Mouse (Mus musculus): ENCODE data around the gene Cadm1.
A peak's percentile ranks its signal among the peaks of the same experiment; 100 is the strongest.

The Cadm1 gene

DNA sequence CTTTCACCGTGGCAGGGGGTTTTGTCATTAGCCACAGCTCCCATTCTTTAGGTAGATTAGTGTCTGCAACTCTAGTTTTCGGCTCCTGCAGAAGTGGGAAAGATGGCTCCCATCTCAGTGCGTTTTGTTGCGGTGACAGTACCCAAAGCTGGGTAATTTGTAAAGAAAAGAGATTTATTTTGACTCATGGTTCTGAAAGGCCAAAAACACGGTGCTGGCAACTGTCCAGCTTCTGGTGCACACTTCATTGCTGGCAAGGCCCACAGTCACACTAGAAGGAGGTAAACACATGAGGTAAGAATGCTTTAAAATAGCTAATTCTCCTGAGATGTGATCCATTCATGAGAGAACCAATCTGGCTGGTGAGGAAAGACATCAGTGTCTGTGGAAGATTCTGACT, 18.9 kb downstream of the Cadm1 start:
- DNase-seq (ENCODE audit: low read depth, low spot score), result no peak

DNA sequence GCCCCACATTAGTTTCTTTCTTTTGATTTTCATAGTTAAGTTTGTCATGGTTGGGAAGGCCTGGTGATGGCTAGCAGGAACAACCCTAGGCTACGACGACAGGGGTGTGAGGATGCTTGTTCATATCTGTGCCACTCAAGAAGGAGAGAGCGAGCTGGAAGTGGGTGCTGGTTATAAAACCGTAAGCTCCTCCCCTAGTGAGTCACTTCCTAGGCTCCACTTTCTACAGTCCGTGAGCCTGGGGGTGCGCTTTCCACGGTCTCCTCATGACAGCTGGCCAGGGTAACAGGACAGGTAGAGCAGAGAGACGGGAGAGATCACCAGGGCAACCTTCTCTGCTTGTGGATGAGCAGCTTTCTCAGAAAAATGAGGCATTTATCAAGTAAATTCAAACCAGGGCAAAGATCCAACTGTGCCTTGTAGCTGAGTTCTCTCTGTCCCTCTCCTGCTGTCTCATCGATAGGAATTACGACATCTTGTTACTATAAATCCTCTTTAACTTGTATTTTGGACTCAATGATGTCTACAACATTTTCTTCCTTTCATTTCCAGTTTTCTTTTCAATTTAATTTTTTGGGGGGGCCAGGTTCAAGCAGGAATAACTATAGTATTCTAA, 23.1 kb downstream of the Cadm1 start:
- DNase-seq (ENCODE audit: low read depth, low spot score), result no peak

DNA sequence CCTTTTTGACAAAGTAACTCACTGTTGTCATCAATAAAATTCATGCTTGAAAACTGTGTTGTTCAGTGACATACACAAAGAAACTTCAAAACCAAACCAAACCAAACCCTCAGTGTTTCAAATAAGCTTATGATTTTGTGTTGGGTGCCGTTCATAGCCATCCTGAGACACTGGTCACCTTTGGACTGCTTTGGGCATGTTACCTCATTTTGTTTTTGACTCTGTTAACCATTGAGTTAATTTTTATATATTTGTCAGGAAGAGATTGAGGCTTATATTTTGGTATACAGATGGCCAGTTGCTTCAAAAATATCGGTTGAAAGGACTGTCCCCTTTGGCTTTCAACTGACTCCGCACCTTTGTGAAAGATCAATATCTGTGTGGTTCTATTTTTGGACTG, 30.8 kb downstream of the Cadm1 start:
- DNase-seq (ENCODE audit: low read depth, low spot score), result no peak

DNA sequence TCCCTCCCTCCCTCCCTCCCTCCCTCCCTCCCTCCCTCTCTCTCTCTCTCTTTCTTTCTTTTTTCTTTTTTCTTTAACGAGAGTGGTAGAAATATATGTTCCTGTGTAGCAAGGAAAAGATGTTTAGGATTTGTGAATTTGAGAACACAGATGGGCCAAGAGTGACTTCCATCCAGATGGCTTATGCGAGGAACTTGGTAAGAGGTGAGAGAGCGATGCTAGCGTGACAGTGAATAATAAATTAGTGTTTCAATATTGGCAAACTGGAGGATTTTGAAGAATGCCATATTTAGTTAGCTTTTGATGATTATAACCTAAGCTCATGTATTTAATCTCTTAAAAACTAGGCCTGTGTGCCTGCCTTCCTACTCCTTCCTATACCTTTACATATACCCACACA, 31.6 kb downstream of the Cadm1 start:
- DNase-seq (ENCODE audit: low read depth, low spot score), result no peak

DNA sequence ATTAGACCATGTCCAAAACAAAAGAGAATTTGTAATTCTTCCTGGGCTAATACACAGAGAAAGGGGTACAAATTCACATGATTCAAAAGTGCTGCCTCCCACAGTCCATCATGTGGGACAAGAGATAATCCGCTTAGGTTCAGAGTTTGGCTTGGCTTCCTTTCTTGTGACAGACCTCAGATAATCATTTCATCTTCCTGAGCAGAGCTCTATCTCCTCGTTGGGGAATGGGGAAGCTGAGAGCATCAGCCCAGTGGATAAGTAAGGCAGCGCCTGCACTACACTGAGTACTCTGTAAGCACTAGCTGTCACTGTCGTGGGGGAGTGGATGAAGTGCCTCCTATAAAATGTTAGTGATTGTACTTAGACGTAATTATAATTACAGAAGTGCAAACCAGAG, 35.1 kb downstream of the Cadm1 start:
- DNase-seq (ENCODE audit: low read depth, low spot score), result peak; percentile 32

DNA sequence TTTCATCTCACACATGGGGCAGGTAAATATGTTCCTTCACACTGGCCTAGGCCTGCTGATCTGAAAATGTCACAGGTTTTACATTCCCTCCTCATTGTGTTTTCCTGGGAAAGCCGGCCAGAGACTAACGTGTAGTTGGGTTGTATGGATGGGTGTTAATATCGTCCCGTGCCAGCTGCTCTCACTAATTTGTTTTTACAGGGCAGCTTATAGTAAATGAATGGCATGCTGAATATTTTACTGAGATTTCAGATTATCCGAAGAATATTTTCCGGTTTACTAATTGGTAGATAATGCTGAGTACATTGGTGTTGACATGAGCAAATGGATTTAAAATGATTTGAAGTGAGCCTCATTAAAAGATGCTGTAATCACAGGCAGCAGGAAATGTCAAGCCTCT, 37.9 kb downstream of the Cadm1 start:
- DNase-seq (ENCODE audit: low read depth, low spot score), result no peak

DNA sequence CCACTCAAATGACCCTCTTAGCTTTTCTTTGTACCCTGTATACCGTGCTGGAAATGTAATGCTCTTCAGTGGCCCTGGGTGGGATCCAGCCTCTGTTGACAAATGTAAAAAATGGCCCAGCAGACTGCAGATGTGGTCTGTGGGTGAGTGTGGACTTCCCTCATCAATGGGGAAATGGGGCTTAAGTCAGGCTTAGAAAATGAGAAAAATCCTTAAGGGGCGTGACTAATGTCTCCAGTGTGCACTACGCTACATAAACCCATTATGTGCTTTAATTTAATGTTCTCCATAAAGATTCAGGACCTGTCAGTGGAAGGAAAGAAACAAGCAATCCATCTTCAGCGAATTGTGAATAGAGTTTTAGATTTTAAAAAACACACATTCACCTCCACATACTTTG, 40.2 kb downstream of the Cadm1 start:
- no peak for DNase-seq (ENCODE audit: low read depth, low spot score)

DNA sequence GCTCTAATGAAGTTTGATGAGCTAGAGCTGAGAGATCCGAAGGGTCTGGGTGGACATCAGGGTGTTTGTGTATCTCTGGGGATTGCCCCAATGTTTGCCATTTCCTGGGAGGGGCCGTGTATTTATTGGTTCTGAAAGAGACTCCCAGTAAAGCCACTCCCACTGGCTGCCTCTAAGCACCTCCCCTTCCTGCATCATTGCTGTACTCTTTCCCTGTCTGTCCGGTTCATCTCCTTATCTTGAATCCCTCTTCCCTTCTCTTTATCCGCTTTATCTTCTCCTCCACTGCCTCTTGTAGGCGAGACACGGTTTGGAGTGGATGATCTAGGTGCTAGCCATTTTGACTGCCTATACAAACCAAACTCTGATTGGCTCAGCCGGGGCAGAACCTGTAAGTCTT, 41.5 kb downstream of the Cadm1 start:
- DNase-seq (ENCODE audit: low read depth, low spot score), result no peak

DNA sequence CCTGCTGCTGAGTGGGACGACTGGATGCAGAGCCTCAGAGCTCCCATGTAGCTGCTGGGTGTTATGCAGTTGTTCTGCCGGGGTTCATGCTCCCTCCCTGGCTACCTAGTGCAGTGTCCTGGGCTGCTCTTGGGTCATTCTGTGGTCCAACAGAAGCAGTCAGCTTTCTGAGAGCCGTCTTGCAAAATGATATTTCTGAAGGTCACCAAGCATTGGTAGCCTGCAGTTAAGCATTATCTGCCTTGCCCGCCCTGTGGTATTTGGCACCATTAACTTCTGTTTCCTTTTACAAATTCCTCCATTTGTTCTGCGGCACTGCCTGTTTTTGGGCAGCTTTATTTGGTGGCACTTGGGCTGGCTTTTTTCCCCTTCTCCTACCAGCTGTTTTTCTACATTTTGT, 42.2 kb downstream of the Cadm1 start:
- DNase-seq (ENCODE audit: low read depth, low spot score), result no peak

DNA sequence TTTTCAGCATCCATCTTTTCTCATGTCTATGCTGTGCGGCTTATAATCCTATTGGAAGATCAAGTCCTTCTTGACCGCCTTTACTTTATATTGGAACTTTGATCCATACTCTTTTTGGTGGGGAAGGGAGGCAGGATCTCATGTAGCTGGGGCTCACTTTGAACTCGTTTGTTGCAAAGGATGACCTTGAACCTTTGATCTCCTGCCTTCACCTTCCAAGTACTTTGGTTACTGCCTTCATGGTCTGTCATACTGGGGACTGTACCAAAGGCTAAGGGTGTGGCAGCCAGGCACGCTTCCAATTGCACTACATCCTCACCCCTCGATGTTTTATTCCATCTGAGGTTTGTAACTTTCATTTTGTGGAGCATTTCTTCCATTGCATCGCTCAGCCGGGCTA, 43.5 kb downstream of the Cadm1 start:
- DNase-seq (ENCODE audit: low read depth, low spot score), result no peak

DNA sequence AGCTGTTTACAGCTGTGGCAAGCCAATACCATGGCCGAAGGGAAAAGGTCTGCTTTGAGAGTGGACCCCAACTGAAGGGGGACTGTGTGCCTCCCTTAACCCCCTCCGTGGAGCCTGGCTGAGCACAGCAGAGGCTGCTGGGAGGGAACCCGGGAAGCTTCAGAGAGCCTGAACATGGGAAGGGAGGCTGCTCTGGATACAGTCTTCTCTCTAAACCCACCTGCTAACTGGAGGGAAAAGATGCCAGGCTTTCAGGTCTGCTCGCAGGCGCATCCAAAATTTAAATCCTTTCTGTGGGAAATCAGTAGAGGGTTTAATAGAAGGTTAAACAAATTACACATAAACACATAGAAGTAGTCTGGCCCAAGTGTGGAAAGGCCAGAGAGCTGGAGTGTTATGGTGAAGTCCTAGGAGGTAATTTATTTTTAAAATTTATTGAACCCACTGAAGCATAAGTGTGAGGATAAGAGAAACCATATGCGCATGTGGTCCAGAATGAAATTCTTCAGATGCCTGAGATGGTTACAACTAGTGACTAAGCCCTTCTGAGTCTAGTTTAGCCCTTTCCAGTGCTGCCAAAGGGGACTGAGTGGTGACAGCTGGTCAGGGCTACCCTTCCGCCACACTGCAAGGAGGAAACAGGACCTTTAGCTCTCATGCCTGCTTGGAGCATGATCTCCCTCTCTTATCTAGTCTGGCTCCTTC, 44.9 kb downstream of the Cadm1 start:
- DNase-seq (ENCODE audit: low read depth, low spot score), result no peak

DNA sequence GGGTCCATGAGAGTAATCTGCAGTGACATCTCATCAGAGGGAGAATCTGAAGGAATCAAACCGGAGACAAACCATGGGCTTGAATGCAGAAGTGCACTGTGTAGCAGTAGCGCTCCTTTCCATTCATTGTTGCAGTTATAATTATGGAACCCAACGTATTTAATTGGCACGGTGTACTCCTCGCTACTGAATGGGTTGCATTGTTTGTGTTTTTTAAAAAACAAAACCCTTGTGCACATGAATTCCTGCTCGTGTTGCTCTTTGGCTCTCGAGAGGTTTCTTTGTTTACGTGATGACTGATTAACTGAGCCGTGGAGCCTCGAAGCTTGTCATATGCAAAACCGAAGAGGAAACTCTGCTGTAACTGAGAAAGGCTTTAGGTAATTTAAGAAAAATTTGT, 45.8 kb downstream of the Cadm1 start:
- DNase-seq (ENCODE audit: low read depth, low spot score), result no peak

DNA sequence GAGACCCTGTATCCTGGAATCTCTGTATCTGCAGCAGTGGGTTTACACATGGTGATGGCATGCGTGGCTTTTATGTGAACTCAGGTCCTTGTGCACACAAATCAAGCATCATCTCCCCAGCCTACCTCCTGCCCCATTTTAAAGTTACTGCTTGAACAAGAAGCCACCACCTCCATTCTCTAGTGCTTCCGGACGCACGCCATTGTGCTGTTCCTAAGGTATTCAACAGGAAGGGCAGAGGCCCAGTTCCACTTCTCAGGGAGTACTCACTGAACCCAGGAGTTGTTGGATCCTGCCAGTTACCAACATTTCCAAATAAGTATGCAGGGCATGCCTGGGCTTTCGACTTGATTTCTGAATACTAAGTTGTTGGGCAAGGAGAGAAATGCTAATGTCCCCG, 49.5 kb downstream of the Cadm1 start:
- no peak for DNase-seq (ENCODE audit: low read depth, low spot score)

DNA sequence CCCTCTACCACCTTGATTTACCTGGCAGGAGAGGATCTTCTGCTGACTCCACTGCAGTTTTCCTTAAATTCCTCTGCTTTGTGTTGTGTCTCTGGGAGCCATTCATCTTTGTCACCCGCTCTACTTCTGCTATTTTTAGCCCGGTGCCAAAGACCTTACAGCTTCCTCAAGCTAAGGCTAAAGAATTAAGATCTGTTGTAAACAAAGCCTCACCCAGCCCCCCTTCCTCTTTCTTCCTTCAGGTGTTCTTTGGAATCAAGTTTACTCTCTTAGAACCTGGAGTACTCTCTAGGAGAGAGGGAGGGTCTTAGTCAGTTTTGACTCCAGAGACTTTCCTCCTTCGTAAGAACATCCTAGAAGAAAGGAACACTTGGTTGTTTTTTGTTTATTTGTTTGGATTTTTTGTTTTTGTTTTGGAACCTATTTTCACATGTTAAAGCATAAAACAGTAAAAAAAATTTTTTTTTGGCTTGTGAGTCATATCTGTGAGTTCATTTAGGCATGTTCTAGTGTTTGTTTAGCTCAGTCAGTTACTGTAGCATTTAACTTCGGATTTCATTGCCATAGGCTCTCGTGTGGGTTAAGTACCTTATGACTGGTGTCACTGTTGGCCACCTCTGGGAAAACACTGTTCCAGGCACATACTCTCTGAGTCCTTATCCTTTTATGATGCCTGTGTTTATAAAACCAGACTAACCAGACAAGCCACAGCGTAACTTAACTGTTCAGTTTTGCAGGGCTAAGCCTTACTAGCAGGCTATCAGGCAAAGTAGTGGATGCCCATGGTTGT, 51.8 kb downstream of the Cadm1 start:
- no peak for DNase-seq (ENCODE audit: low read depth, low spot score)

DNA sequence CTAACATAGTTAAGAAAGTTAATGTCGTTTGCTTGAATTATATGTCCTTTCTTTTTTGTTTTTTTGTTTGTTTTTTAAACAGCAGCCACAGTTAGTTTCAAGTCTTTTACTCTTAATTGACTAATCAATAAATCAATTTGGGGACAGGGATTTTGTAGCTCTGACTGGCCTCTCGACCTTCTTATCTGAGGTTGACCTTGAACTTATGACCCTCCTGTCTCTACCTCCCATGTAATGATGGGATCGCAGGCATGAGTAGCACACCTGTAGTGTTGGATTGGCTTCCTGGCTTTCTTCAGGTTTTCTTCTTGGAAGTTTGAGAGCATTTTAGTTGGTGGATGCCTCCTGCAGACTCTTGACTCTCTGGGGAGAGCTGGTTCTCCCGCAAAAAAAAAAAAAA, 53.3 kb downstream of the Cadm1 start:
- DNase-seq (ENCODE audit: low read depth, low spot score), result no peak

DNA sequence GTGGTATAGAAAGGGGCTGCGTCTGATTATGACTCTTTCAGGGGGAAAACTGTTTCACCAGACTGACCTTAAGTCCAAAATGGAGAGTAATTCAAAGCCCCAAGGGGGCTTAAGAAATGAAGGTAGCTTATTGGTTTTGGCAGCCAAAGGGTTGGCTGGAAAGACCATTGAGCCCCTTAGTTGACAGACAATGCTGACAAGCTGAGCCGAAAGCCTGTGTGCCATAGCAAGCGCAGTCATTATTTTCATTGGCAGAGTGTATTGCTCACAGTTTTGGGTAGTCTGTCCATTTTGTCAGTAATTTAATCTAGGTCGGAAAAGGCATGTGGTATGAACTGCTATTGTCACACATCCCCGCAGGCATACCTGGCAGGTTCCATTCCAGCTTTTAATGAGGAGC, 56.2 kb downstream of the Cadm1 start:
- no peak for DNase-seq (ENCODE audit: low read depth, low spot score)

DNA sequence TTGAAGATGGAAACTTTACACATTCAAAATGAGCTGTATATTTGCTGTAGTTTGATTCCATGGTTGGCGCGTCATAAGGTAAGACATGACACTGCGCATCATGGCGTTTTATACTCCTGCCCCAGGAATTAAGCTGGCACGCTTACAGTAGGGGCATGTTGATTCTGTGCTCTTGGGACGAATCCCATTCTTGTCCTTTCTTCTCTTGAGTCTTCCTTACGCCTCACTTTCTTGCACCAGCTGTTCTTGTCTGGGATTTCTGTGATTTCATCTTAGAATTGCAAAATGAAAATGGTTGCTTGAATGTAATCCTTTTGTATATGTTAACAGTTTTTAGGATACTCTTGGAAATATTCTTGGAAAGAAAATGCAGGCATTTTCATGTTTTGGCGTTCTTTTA, 56.9 kb downstream of the Cadm1 start:
- DNase-seq (ENCODE audit: low read depth, low spot score), result no peak

DNA sequence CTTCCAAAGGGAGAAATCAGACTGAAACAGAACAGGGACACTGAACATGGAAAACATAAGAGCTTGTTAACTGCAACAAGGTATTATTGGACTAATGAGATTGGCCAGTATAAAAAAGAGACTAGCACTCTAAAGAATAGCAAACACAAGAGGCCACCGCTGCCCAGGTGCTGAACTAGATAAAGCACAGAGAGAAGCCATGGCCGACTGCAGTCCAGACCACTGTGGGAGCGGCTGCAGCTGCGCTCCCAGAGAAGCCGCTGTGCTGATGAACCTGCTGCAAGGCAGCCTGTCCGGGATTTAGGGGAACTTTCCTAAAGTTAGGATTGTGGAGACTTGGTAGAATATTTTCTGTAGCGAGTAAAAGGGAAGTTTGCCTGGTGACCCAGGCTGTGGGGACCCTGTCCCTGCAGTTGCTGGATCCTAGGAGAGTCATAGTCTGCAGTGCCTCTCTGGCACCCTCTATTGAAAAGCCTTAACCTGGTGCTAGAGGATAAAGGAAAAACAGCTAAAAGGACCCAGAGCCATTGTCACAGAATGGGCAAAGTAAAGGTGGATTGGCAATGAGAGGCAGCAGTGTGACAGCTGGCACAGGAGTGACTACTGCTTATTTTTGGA, 57.7 kb downstream of the Cadm1 start:
- no peak for DNase-seq (ENCODE audit: low read depth, low spot score)

DNA sequence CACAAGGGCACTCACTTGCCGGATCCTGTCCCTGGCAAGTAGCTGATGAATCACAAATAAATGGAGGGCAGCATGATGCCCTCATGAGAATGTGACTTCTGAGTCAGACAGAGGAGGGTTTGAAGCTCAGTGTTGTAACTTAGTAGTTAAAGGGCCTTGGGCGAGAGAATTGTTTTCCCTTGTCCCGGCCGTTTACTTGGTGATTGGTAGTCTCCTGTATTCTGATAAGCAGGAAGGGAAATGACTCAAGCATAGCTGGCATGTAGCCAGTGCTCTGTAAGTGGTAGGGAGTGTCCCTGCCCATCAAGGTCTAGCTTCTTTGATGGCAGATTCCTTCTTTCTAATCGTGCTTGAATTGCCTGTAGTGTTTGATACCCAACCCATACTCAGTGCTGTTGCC, 59.9 kb downstream of the Cadm1 start:
- no peak for DNase-seq (ENCODE audit: low read depth, low spot score)

DNA sequence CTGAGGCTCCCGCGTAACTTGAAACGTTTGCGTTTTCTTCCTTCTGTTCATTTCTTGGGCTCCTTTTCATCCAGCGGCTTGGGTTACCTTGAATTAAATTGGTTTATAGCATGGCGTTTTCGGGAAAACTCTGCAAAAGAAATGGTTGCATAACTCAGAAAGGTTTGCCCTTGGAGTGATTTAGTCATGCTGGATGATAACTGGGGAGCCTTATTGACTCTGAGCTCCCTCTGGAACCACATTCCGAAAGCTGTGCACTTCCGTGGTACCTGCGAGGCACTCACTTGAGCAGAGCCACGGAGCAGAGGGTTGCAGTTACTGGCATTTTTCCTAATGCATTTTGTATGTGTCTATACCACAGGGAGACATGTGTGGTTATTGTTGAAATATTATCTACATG, 71.6 kb downstream of the Cadm1 start:
- DNase-seq (ENCODE audit: low read depth, low spot score), result no peak

DNA sequence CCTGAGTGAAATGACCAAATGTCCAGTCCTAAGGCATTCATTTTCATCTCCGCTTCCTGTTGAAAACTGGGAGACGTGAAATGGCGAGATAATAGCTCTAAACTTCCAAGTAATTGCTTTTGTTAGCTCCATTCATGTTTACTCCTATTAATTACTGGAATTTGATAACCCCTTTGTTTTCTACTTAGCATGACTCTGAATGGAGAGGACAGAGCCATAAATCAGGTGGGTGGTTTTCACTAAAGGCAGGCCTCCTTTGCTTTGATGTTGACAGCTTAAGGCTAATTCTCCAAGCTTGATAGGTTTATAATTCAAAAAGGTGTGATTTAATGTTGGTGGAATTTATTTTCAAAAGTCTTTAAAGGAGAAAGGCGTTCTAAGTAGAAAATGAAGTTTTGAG, 74.0 kb downstream of the Cadm1 start:
- DNase-seq (ENCODE audit: low read depth, low spot score), result no peak

DNA sequence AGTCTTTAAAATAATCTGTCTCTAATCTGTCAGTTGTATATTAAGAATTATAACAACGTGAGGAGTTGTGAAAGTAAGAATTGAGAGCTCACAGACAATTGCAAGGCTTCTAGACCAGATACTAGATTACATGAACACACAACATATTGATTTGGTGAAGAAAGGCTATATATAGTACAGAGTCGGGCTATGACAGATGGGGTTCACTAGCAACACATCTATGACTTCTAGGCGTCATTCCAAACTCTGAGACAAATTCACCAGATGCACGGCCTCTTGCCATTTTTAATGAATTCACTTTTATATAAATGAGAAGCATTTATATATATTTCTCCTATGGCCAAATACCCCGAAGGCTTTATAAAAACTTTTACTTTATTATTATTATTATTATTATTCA, 75.7 kb downstream of the Cadm1 start:
- no peak for DNase-seq (ENCODE audit: low read depth, low spot score)

DNA sequence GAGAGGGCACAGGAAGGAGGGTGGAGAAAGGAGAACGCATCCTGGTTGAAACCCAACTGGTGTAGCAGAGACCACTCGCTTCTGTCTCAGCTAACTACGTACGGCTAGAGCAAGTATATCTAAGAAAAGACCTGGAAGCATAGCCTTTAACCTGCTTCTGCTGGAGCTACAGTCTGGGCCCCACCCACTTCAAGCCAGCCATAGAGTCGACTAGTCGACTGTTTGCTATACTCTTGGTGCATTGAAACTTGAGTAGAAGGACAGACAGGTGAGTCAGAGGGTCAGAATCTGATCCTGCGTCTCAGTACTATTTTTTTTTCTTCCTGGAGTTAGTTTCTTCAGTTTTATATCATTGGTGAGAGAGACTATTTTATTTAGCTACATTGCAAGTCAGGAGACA, 78.5 kb downstream of the Cadm1 start:
- DNase-seq (ENCODE audit: low read depth, low spot score), result no peak
